Comparison of ENCODE assay signal across 23 mouse cellular contexts in genomic region chr2:139493836-139494235, GRCm38 (mm10). TPM values are rescaled to one million over a fixed set of nuclear protein-coding genes. Genes with fewer than 3 reads are reported as not detected.
DNase-seq lines count a peak whose midpoint lies in the region; ATAC-seq and TF ChIP-seq lines count a peak whose summit lies in the region.
"Had no signal": no experiment of that assay in that cellular context is flagged by ENCODE, and none has a peak within 500 bp of the region (broad histone marks: within the 10 kb centered on the region; RNA-seq: fewer than 3 reads in every experiment).

Gene Sptlc3 (plus strand): TSS chr2:139493913.

- no peaks in the 10 kb centered on the region for H3K4me1 ChIP-seq in lung, embryonic 16.5 days (replicated peaks; ENCODE audit: control insufficient read depth, insufficient read depth, low read length)
- no peaks in the 10 kb centered on the region for H3K4me1 ChIP-seq in lung, postnatal 0 days (ENCODE audit: insufficient read depth, low read depth, low read length)
- no peaks in the 10 kb centered on the region for H3K4me1 ChIP-seq in embryonic facial prominence, embryonic 11.5 days (ENCODE audit: control insufficient read depth, insufficient read depth, low read length)
- peaks cover 10% of the 10 kb centered on the region for H3K4me1 ChIP-seq in limb, embryonic 10.5 days
- H3K4me1 ChIP-seq in stomach, postnatal 0 days (replicated peaks; ENCODE audit: control insufficient read depth, insufficient read depth), result no peaks in the 10 kb centered on the region
- H3K4me1 ChIP-seq: hindbrain, embryonic 12.5 days had no signal

- no peak for ATAC-seq in lung, embryonic 16.5 days (ENCODE audit: low read depth)
- ATAC-seq in lung, postnatal 0 days, result no peak
- no peak for ATAC-seq in embryonic facial prominence, embryonic 11.5 days (replicated peaks; ENCODE audit: insufficient number of reproducible peaks, low FRiP score, low TSS enrichment, low read depth)
- 0 out of 2 replicates have a peak, but pooled peaks have one; percentile 21 for ATAC-seq in stomach, postnatal 0 days (ENCODE audit: low FRiP score, low TSS enrichment)
- ATAC-seq: activated CD4-positive, CD25-positive, alpha-beta regulatory T cell, adult 4 months had no signal

- DNase-seq in lung, postnatal 0 days (ENCODE audit: low spot score), result no peak
- peak; percentile 43 for DNase-seq in embryonic facial prominence, embryonic 11.5 days (ENCODE audit: low spot score)
- DNase-seq in limb, embryonic 10.5 days (ENCODE audit: low spot score), result no peak
- no peak for DNase-seq in stomach, postnatal 0 days (ENCODE audit: low spot score)
- no peak for DNase-seq in layer of hippocampus, postnatal 10 days (ENCODE audit: low spot score in 2 of 2)
- DNase-seq in heart, postnatal 36 days, result no peak
- DNase-seq: adrenal gland, postnatal 36 days; cerebellum, adult 2 months; gastrocnemius, postnatal 10 days; kidney, postnatal 4 days; right cerebral cortex, adult 18-20 months; spleen, adult 18-20 months; thymus, postnatal 36 days had no signal

- H3K27me3 ChIP-seq in lung, embryonic 16.5 days (ENCODE audit: control insufficient read depth, insufficient read depth, low read depth, low read length), result no peaks in the 10 kb centered on the region
- H3K27me3 ChIP-seq in lung, postnatal 0 days (replicated peaks; ENCODE audit: insufficient read depth, low read length), result no peaks in the 10 kb centered on the region
- no peaks in the 10 kb centered on the region for H3K27me3 ChIP-seq in embryonic facial prominence, embryonic 11.5 days (ENCODE audit: control insufficient read depth, insufficient read depth, low read length)
- H3K27me3 ChIP-seq in limb, embryonic 10.5 days (ENCODE audit: low read depth, poor library complexity, severe bottlenecking), result no peaks in the 10 kb centered on the region
- no peaks in the 10 kb centered on the region for H3K27me3 ChIP-seq in stomach, postnatal 0 days (ENCODE audit: control insufficient read depth, insufficient read depth, low read length)
- H3K27me3 ChIP-seq: hindbrain, embryonic 12.5 days had no signal

- 0 out of 2 replicates have a peak within 1 kb of the TSS, but pooled peaks have one; percentile 16 for H3K4me2 ChIP-seq in lung, embryonic 16.5 days (ENCODE audit: low read depth, low read length)
- no peak within 1 kb of the TSS for H3K4me2 ChIP-seq in lung, postnatal 0 days (replicated peaks; ENCODE audit: low read depth, low read length)
- H3K4me2 ChIP-seq in embryonic facial prominence, embryonic 11.5 days (ENCODE audit: low read depth, low read length), result no peak within 1 kb of the TSS
- peak within 1 kb of the TSS; percentile 30 for H3K4me2 ChIP-seq in stomach, postnatal 0 days (replicated peaks; ENCODE audit: low read depth)
- H3K4me2 ChIP-seq: hindbrain, embryonic 12.5 days had no signal

- WGBS in lung, embryonic 16.5 days, result 44% methylated on average over 5 of the region's 5 CpGs
- WGBS in lung, postnatal 0 days, result 50% methylated on average over 5 of the region's 5 CpGs
- WGBS in embryonic facial prominence, embryonic 11.5 days, result 67% methylated on average over 5 of the region's 5 CpGs
- WGBS in limb, embryonic 10.5 days, result 56% methylated on average over 5 of the region's 5 CpGs
- 35% methylated on average over 5 of the region's 5 CpGs for WGBS in stomach, postnatal 0 days

- intact Hi-C loops in heart, postnatal 36 days (cut with DNase I), result no loop called here

- H3K36me3 ChIP-seq in lung, embryonic 16.5 days (ENCODE audit: control insufficient read depth, insufficient read depth, low read length), result no peaks in the 10 kb centered on the region
- no peaks in the 10 kb centered on the region for H3K36me3 ChIP-seq in lung, postnatal 0 days (ENCODE audit: insufficient read depth, low read length)
- H3K36me3 ChIP-seq in embryonic facial prominence, embryonic 11.5 days (replicated peaks; ENCODE audit: control insufficient read depth, insufficient read depth, low read depth, low read length), result no peaks in the 10 kb centered on the region
- H3K36me3 ChIP-seq in limb, embryonic 10.5 days, result no peaks in the 10 kb centered on the region
- no peaks in the 10 kb centered on the region for H3K36me3 ChIP-seq in stomach, postnatal 0 days (ENCODE audit: control insufficient read depth, insufficient read depth, low read length)
- H3K36me3 ChIP-seq: hindbrain, embryonic 12.5 days had no signal

- TF ChIP-seq EP300 in lung, postnatal 0 days (IDR thresholded peaks at IDR 0.05), result no peak
- TF ChIP-seq EP300 in stomach, postnatal 0 days (optimal IDR thresholded peaks at IDR 0.05), result peak; percentile 28

- no peak within 1 kb of the TSS for H3K4me3 ChIP-seq in lung, embryonic 16.5 days (ENCODE audit: low read length)
- no peak within 1 kb of the TSS for H3K4me3 ChIP-seq in lung, postnatal 0 days (ENCODE audit: low read depth, low read length)
- no peak within 1 kb of the TSS for H3K4me3 ChIP-seq in embryonic facial prominence, embryonic 11.5 days (ENCODE audit: low read depth, low read length)
- peak within 1 kb of the TSS; percentile 10; the same call in 1 of the 2 replicates for H3K4me3 ChIP-seq in limb, embryonic 10.5 days
- peak within 1 kb of the TSS; percentile 14 for H3K4me3 ChIP-seq in stomach, postnatal 0 days (ENCODE audit: low read depth, low read length)
- H3K4me3 ChIP-seq: hindbrain, embryonic 12.5 days had no signal

- H3K9ac ChIP-seq in lung, embryonic 16.5 days (ENCODE audit: low read length), result no peak within 1 kb of the TSS
- no peak within 1 kb of the TSS for H3K9ac ChIP-seq in lung, postnatal 0 days (replicated peaks; ENCODE audit: low read depth)
- no peak within 1 kb of the TSS for H3K9ac ChIP-seq in embryonic facial prominence, embryonic 11.5 days (replicated peaks; ENCODE audit: low read length)
- H3K9ac ChIP-seq in stomach, postnatal 0 days (ENCODE audit: low read length), result no peak within 1 kb of the TSS
- H3K9ac ChIP-seq: hindbrain, embryonic 12.5 days; liver, embryonic 14.5 days had no signal

- H3K27ac ChIP-seq in lung, embryonic 16.5 days (ENCODE audit: low read length), result no peak within 1 kb of the TSS
- H3K27ac ChIP-seq in lung, postnatal 0 days (ENCODE audit: low read length), result no peak within 1 kb of the TSS
- no peak within 1 kb of the TSS for H3K27ac ChIP-seq in embryonic facial prominence, embryonic 11.5 days (replicated peaks; ENCODE audit: low read depth, low read length)
- H3K27ac ChIP-seq in limb, embryonic 10.5 days, result no peak within 1 kb of the TSS
- H3K27ac ChIP-seq in stomach, postnatal 0 days (replicated peaks), result no peak within 1 kb of the TSS
- H3K27ac ChIP-seq: hindbrain, embryonic 12.5 days; liver, embryonic 14.5 days had no signal

- TF ChIP-seq CTCF in lung, postnatal 0 days (IDR thresholded peaks at IDR 0.05), result no peak
- no peak for TF ChIP-seq CTCF in stomach, postnatal 0 days (IDR thresholded peaks at IDR 0.05; ENCODE audit: low read depth)

- H3K9me3 ChIP-seq in lung, embryonic 16.5 days (ENCODE audit: control insufficient read depth, low read length), result no peaks in the 10 kb centered on the region
- H3K9me3 ChIP-seq in lung, postnatal 0 days (ENCODE audit: low read length), result no peaks in the 10 kb centered on the region
- no peaks in the 10 kb centered on the region for H3K9me3 ChIP-seq in embryonic facial prominence, embryonic 11.5 days (replicated peaks; ENCODE audit: control insufficient read depth, low read length)
- H3K9me3 ChIP-seq in limb, embryonic 10.5 days (replicated peaks), result no peaks in the 10 kb centered on the region
- H3K9me3 ChIP-seq in stomach, postnatal 0 days (ENCODE audit: control insufficient read depth, low read length), result no peaks in the 10 kb centered on the region
- H3K9me3 ChIP-seq: hindbrain, embryonic 12.5 days had no signal

RNA-seq across cellular contexts. Expression of gene Sptlc3, which starts in this region (rescaled TPM):
- 1.8 and 2.4 TPM in 2 replicates for polyA plus RNA-seq in lung, embryonic 16.5 days (2015; fragmentation: Nextera tagmentation; extraction: Ambion mirVana)
- polyA plus RNA-seq in lung, postnatal 0 days (2015; fragmentation: Nextera tagmentation; extraction: Ambion mirVana), result 2.3 and 2.6 TPM in 2 replicates
- polyA plus RNA-seq in embryonic facial prominence, embryonic 11.5 days (2014; fragmentation: Nextera tagmentation; extraction: Ambion mirVana), result 0.60 and 1.4 TPM in 2 replicates
- 0.56 and 0.70 TPM in 2 replicates for polyA plus RNA-seq in limb, embryonic 10.5 days (2016; fragmentation: Nextera tagmentation; extraction: Ambion mirVana)
- 15.2 and 15.9 TPM in 2 replicates for polyA plus RNA-seq in stomach, postnatal 0 days (2015; fragmentation: Nextera tagmentation; extraction: Ambion mirVana)
- total RNA-seq in layer of hippocampus, postnatal 10 days (2021), result under 1 TPM in 1 of 2 experiments, not detected in 1; 0.21 TPM
- not detected for total RNA-seq in heart, postnatal 36 days (2021)
- total RNA-seq: common myeloid progenitor, adult 5-6 weeks; gastrocnemius, postnatal 10 days; heart, adult 8-10 months; left cerebral cortex, postnatal 36 days; megakaryocyte-erythroid progenitor cell, adult 5-6 weeks had no signal
- polyA plus RNA-seq: activated CD4-positive, CD25-positive, alpha-beta regulatory T cell, adult 4 months; C2C12; cerebellum, adult 2 months; intestine, embryonic 14.5 days; liver, embryonic 14.5 days had no signal

Comparison
In these comparisons a context has a peak if more than half of its experiments do, and no peak if none do; other contexts are left out.
1. H3K4me2 ChIP-seq: peak in lung, embryonic 16.5 days (single experiment) and stomach, postnatal 0 days (single experiment); none in lung, postnatal 0 days (single experiment) and embryonic facial prominence, embryonic 11.5 days (single experiment).
2. H3K4me3 ChIP-seq: peak in limb, embryonic 10.5 days (single experiment) and stomach, postnatal 0 days (single experiment); none in lung, embryonic 16.5 days (single experiment), lung, postnatal 0 days (single experiment) and embryonic facial prominence, embryonic 11.5 days (single experiment).